Mouse (Mus musculus) kidney, embryonic 15.5 days (tissue): Measurements from ENCODE around the gene Ebf1. TPM values are rescaled to one million over a fixed set of nuclear protein-coding genes. Genes with fewer than 3 reads are reported as not detected.

Experiments used
- ATAC-seq: fragments of 200-750 bp; cut with Nextera tagmentation; replicated peaks from 2 replicates; pipeline ENCODE4 v1.8.0; 2017; ENCODE audit warnings: moderate TSS enrichment; ENCODE audit not compliant: low FRiP score
- H3K27ac ChIP-seq: fragments of 300-500 bp; sonication (generic); 2 replicates; pipeline ENCODE4 v1.5.1; 2015; ENCODE audit warnings: mild to moderate bottlenecking, inconsistent platforms
- H3K27me3 ChIP-seq: fragments of 300-500 bp; sonication (generic); 2 replicates; pipeline ENCODE4 v1.6.1; 2015; ENCODE audit warnings: inconsistent platforms
- H3K36me3 ChIP-seq: fragments of 300-500 bp; sonication (generic); 2 replicates; pipeline ENCODE4 v1.6.1; 2015; ENCODE audit warnings: inconsistent platforms
- H3K4me1 ChIP-seq: fragments of 300-500 bp; sonication (generic); 2 replicates; pipeline ENCODE4 v1.6.1; 2015; ENCODE audit warnings: inconsistent platforms
- H3K4me2 ChIP-seq: fragments of 300-500 bp; sonication (generic); 2 replicates; pipeline ENCODE4 v1.6.1; 2015; ENCODE audit warnings: moderate library complexity, mild to moderate bottlenecking, inconsistent platforms
- H3K4me3 ChIP-seq: fragments of 300-500 bp; sonication (generic); replicated peaks from 2 replicates; pipeline ENCODE4 v1.5.1; 2015; ENCODE audit warnings: mild to moderate bottlenecking, inconsistent platforms
- H3K9ac ChIP-seq: fragments of 300-500 bp; sonication (generic); 2 replicates; pipeline ENCODE4 v1.6.1; 2015; ENCODE audit warnings: mild to moderate bottlenecking, inconsistent platforms
- H3K9me3 ChIP-seq: fragments of 300-500 bp; sonication (generic); replicated peaks from 2 replicates; pipeline ENCODE4 v1.6.1; 2016; ENCODE audit warnings: inconsistent platforms
- WGBS: fragments of 180-500 bp; shearing (Covaris S2); methylation state at CpG from one replicate; pipeline ENCODE4 v1.1.7; 2015; ENCODE audit warnings: mixed read lengths; 5-methylcytosine and 5-hydroxymethylcytosine counted together
- polyA plus RNA-seq: library from polyadenylated mRNA; unstranded; fragments of >200 nt; fragmentation: Nextera tagmentation; extraction: Ambion mirVana; gene quantifications from 2 replicates; pipeline ENCODE4 v1.2.1, GENCODE M21; 2015

The Ebf1 gene
- polyA plus RNA-seq, 1 experiment from 2014 or later = 24.1 TPM

- Histone ChIP-seq H3K27ac (no peak overlapping the region), H3K4me1 (0 out of 2 replicates have a peak, but pooled peaks cover 2% of the 10 kb centered on the region), H3K4me3 (no peak overlapping the region), H3K9me3 (no peaks in the 10 kb centered on the region), H3K36me3 (no peaks in the 10 kb centered on the region), H3K4me2 (no peak overlapping the region), H3K9ac (no peak overlapping the region), H3K27me3 (no peaks in the 10 kb centered on the region)
- WGBS = 80% methylated on average over 3 of the region's 3 CpGs
- no peak for ATAC-seq
These were observed 234.8 kb downstream of the Ebf1 start for GRCm38 (mm10) chr11:44851874-44852273.

DNA sequence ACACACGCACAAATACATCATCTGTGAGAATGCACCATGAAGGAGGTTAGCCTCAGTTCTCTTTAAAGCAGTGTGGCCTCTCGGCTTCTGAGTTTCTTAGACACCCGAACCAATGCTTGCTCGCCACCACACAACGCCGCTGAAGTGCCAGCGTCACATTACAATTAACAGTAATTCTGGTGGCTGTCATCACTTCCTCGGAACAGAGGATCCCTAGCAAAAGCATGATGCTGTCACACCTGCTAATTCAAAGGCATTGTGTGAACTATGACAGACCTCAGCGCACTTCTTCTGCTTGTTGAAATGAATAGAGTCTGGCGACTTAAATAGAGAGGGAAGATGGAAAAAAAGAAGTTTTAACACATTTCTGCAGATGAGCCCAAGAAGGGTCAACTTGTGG, 235.8 kb downstream of the Ebf1 start:
- Histone ChIP-seq H3K9ac (no peak overlapping the region), H3K9me3 (no peaks in the 10 kb centered on the region), H3K4me2 (no peak overlapping the region), H3K4me1 (0 out of 2 replicates have a peak, but pooled peaks cover 2% of the 10 kb centered on the region), H3K27me3 (no peaks in the 10 kb centered on the region), H3K36me3 (no peaks in the 10 kb centered on the region), H3K4me3 (no peak overlapping the region), H3K27ac (no peak overlapping the region)
- WGBS = 86% methylated on average over 10 of the region's 10 CpGs
- no peak for ATAC-seq

DNA sequence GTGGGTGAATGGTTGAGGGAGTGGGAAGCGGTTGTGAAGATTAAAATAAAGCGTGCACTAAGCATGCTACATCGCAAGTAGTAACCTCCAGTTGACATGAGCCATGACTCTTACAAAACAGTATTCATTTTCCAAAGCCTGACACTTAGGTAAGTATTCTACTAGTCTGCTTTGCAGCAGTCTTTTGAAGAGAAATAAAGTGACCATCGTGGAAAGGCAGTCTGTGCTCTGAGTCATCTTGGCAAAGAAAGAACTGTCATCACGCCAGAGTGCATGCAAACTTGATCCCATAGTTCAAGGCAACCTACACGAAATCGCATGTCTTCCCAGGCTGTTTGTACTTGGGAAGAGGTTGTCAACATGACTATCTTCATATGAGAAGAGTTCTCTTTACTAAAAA, 237.4 kb downstream of the Ebf1 start:
- no peak overlapping the region for H3K27ac ChIP-seq
- no peak overlapping the region for H3K4me3 ChIP-seq
- no peak overlapping the region for H3K4me2 ChIP-seq
- H3K4me1 ChIP-seq = 0 out of 2 replicates have a peak, but pooled peaks cover 2% of the 10 kb centered on the region
- no peak overlapping the region for H3K9ac ChIP-seq
- no peaks in the 10 kb centered on the region for H3K36me3 ChIP-seq
- H3K27me3 ChIP-seq = no peaks in the 10 kb centered on the region
- ATAC-seq = no peak
- no peaks in the 10 kb centered on the region for H3K9me3 ChIP-seq
- WGBS = 69% methylated on average over 7 of the region's 7 CpGs

GRCm38 (mm10) chr11:44861108-44861507, 244.0 kb downstream of the Ebf1 start:
- WGBS = 89% methylated on average over 5 of the region's 5 CpGs
- ATAC-seq = no peak

GRCm38 (mm10) chr11:44863910-44864309, 246.8 kb downstream of the Ebf1 start:
- H3K27me3 ChIP-seq = no peaks in the 10 kb centered on the region
- WGBS = 46% methylated on average over 8 of the region's 8 CpGs
- no peaks in the 10 kb centered on the region for H3K36me3 ChIP-seq
- H3K4me3 ChIP-seq = no peak overlapping the region
- no peak overlapping the region for H3K4me2 ChIP-seq
- ATAC-seq = no peak
- no peaks in the 10 kb centered on the region for H3K9me3 ChIP-seq
- no peak overlapping the region for H3K9ac ChIP-seq
- no peak overlapping the region for H3K27ac ChIP-seq
- peaks cover 6% of the 10 kb centered on the region; the same call in 1 of the 2 replicates for H3K4me1 ChIP-seq

More at GRCm38 (mm10) chr11:44861108-44861507, 244.0 kb downstream of the Ebf1 start:
- Histone ChIP-seq H3K9me3 (no peaks in the 10 kb centered on the region), H3K27ac (no peak overlapping the region), H3K27me3 (no peaks in the 10 kb centered on the region), H3K9ac (no peak overlapping the region), H3K4me2 (no peak overlapping the region), H3K36me3 (no peaks in the 10 kb centered on the region), H3K4me1 (no peaks in the 10 kb centered on the region), H3K4me3 (no peak overlapping the region)

- Histone ChIP-seq H3K4me3 (no peak overlapping the region), H3K4me2 (no peak overlapping the region), H3K27me3 (no peaks in the 10 kb centered on the region), H3K4me1 (peaks cover 6% of the 10 kb centered on the region; the same call in 1 of the 2 replicates), H3K9me3 (no peaks in the 10 kb centered on the region), H3K9ac (no peak overlapping the region), H3K27ac (no peak overlapping the region), H3K36me3 (no peaks in the 10 kb centered on the region)
- ATAC-seq = no peak
- 55% methylated on average over 14 of the region's 14 CpGs for WGBS
These were observed 249.5 kb downstream of the Ebf1 start for GRCm38 (mm10) chr11:44866476-44867149.

- H3K4me1 ChIP-seq = peaks cover 6% of the 10 kb centered on the region; the same call in 1 of the 2 replicates
- no peak overlapping the region for H3K4me2 ChIP-seq
- H3K27ac ChIP-seq = no peak overlapping the region
- WGBS = 51% methylated on average over 4 of the region's 4 CpGs
- no peak for ATAC-seq
- H3K9me3 ChIP-seq = no peaks in the 10 kb centered on the region
- no peaks in the 10 kb centered on the region for H3K27me3 ChIP-seq
- no peak overlapping the region for H3K9ac ChIP-seq
- no peaks in the 10 kb centered on the region for H3K36me3 ChIP-seq
- H3K4me3 ChIP-seq = no peak overlapping the region
These were observed 250.3 kb downstream of the Ebf1 start for GRCm38 (mm10) chr11:44867433-44867832.

DNA sequence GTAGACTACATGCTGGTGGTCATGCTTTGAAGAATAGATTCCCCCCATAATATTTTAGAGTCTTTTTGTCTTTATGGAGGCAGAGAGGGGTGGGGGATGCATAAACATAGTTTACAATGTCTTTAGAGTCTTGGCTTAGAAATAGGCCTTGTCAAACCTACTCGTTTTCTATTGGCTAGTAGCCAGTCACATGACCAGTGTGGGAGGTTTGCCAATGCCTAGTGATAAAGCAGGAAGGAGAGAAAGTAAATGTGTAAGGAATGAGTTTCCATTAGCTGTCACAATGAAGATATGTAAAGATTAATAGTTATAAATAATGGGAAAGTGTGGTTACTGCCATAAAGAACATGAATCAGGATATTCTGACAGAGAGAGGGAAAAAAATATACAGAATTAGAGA, 256.8 kb downstream of the Ebf1 start:
- Histone ChIP-seq H3K9me3 (no peaks in the 10 kb centered on the region), H3K27ac (no peak overlapping the region), H3K4me3 (no peak overlapping the region), H3K4me1 (no peaks in the 10 kb centered on the region), H3K9ac (no peak overlapping the region), H3K27me3 (no peaks in the 10 kb centered on the region), H3K4me2 (no peak overlapping the region), H3K36me3 (no peaks in the 10 kb centered on the region)
- no peak for ATAC-seq
- WGBS = 63% methylated on average over 1 of the region's 1 CpGs

DNA sequence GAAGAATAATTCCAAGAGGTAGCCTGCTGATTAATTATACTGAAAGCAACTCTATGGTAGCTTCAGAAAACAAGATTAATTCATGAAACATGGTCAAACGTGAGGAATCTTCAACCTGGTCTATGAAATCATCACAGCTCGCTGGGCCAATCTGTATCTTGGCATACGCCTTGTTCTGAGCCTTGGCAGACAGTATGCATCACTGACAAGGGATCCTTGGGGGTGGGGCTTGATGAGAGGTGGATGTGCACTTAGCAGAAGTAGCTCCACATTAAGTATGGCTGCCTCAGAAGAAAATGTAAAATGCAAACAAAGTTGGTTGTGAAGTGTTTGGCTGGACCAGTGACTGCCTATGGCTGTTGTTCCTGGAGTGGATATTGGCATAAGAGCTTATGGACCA, 258.1 kb downstream of the Ebf1 start:
- 77% methylated on average over 3 of the region's 3 CpGs for WGBS
- Histone ChIP-seq H3K4me3 (no peak overlapping the region), H3K4me1 (no peaks in the 10 kb centered on the region), H3K9ac (no peak overlapping the region), H3K27ac (no peak overlapping the region), H3K4me2 (no peak overlapping the region), H3K9me3 (no peaks in the 10 kb centered on the region), H3K36me3 (no peaks in the 10 kb centered on the region), H3K27me3 (no peaks in the 10 kb centered on the region)
- ATAC-seq = no peak

DNA sequence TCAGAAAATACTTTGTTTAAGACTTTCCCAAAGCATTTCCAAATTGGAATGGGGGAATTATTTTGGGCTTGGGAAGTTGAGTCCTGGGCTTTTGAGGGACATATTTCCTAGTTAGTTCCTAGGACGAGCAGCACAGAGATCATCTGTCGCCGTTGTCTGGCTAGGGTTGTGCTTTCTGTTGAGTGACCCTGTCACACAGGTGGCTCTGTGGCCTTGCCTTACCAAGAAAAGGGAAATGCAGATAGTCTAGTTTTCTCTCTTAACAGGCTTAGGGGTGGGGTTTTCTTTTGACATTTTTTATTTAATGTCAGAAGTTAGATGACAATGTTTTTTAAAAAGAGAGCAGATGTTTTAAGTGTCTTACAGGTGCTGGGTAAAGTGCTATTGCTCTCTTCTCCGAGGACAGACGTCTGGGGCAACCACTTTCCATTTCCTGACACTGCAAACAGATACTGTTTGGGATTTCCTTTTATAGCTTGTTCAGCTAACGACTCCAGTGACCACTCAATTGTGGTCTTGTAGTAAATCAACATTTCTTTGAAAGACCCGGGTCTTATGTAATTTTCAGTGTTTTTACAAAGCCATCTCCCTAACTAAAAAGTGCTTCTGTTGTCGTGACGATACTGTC, 264.1 kb downstream of the Ebf1 start:
- no peaks in the 10 kb centered on the region for H3K4me1 ChIP-seq
- H3K27me3 ChIP-seq = no peaks in the 10 kb centered on the region
- no peak overlapping the region for H3K4me3 ChIP-seq
- no peak overlapping the region for H3K27ac ChIP-seq
- 40% methylated on average over 9 of the region's 9 CpGs for WGBS
- H3K9me3 ChIP-seq = no peaks in the 10 kb centered on the region
- H3K4me2 ChIP-seq = no peak overlapping the region
- H3K9ac ChIP-seq = no peak overlapping the region
- no peak for ATAC-seq
- no peaks in the 10 kb centered on the region for H3K36me3 ChIP-seq

- Histone ChIP-seq H3K36me3 (no peaks in the 10 kb centered on the region), H3K4me2 (no peak overlapping the region), H3K27me3 (no peaks in the 10 kb centered on the region), H3K9ac (no peak overlapping the region), H3K4me3 (no peak overlapping the region), H3K4me1 (no peaks in the 10 kb centered on the region), H3K9me3 (no peaks in the 10 kb centered on the region), H3K27ac (no peak overlapping the region)
- WGBS = 88% methylated on average over 4 of the region's 4 CpGs
- no peak for ATAC-seq
These were observed 265.4 kb downstream of the Ebf1 start for GRCm38 (mm10) chr11:44882476-44882970.

DNA sequence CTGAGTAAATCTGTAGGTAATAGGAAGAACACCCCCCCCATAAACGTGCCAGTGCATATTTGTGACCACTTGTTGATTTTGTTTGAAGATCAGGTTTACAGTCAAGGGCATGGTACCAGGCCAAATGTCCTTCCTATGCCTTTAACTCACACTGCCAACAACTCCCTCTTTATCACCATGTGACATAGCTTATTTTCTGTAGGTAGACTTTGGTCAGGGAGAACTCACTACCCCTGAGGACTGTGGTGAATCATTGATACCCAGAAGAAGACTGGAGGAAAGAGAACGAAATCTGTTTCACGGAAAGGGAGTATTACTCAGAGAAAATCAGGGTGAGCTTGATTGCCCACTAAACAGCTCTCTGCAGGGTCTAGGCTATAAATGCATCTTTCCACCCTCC, 267.2 kb downstream of the Ebf1 start:
- no peaks in the 10 kb centered on the region for H3K4me1 ChIP-seq
- no peak overlapping the region for H3K4me2 ChIP-seq
- H3K4me3 ChIP-seq = no peak overlapping the region
- 69% methylated on average over 3 of the region's 3 CpGs for WGBS
- no peak for ATAC-seq
- H3K27ac ChIP-seq = no peak overlapping the region
- no peaks in the 10 kb centered on the region for H3K36me3 ChIP-seq
- no peak overlapping the region for H3K9ac ChIP-seq
- H3K9me3 ChIP-seq = no peaks in the 10 kb centered on the region
- H3K27me3 ChIP-seq = no peaks in the 10 kb centered on the region
